ENCODE assay signal across 12 mouse cellular contexts in the genomic region with DNA sequence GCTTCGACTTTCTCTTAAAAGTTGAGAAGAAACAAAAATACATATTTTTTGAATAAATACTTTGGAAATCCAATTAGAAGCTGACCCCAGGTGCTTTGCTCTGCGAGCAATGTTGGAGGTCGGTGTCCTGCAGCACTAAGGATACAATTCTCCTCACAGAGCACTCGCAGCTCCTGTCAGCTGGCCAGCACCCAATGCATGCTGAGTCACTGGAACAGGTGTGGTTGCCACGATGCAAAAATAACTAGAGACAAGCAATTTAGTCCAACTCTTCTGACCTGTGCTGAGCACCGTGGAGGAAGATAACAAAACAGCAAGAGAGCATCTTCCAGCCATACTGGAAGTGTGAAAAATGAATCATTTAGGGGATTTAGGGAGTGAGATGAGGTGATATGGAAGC.
DNase-seq lines count a peak whose midpoint lies in the region; ATAC-seq lines count a peak whose summit lies in the region.
"Had no signal": no experiment of that assay in that cellular context is flagged by ENCODE, and none has a peak within 500 bp of the region (broad histone marks: within the 10 kb centered on the region; RNA-seq: fewer than 3 reads in every experiment).

No protein-coding gene starts in this region.

- no peak for ATAC-seq in monocyte, adult 5-6 weeks (replicated peaks; ENCODE audit: insufficient number of reproducible peaks, low FRiP score, low TSS enrichment, poor library complexity, severe bottlenecking)
- ATAC-seq: CD4-positive, CD25-positive, alpha-beta regulatory T cell, adult 4 months; forebrain, postnatal 0 days had no signal

- DNase-seq in right cerebral cortex, postnatal 25 days = peak; percentile 32
- DNase-seq in right cerebral cortex, adult 18-20 months = no peak
- peak; percentile 57 for DNase-seq in cerebellum, adult 9-10 months
- DNase-seq in gastrocnemius, postnatal 10 days = peak; percentile 4
- DNase-seq in ovary, postnatal 36 days (ENCODE audit: low spot score) = no peak
- DNase-seq in adrenal gland, postnatal 10 days = no peak
- DNase-seq: forebrain, postnatal 0 days; kidney, adult 9 months; kidney, postnatal 4 days; liver, embryonic 13.5 days had no signal

Comparison
In these comparisons a context has a peak if more than half of its experiments do, and no peak if none do; other contexts are left out.
1. DNase-seq: peak in right cerebral cortex, postnatal 25 days (single experiment), cerebellum, adult 9-10 months (single experiment) and gastrocnemius, postnatal 10 days (single experiment); none in right cerebral cortex, adult 18-20 months (single experiment), ovary, postnatal 36 days (single experiment) and adrenal gland, postnatal 10 days (single experiment).